Mouse (Mus musculus) megakaryocyte, embryonic 14.5 days (primary cell): Measurements from ENCODE around the gene Foxp4. TPM values are rescaled to one million over a fixed set of nuclear protein-coding genes. Genes with fewer than 3 reads are reported as not detected.

Source experiments
- H3K27me3 ChIP-seq: replicated peaks from 2 replicates; pipeline ENCODE3; 2012; ENCODE audit warnings: inconsistent platforms
- H3K36me3 ChIP-seq: replicated peaks from 2 replicates; pipeline ENCODE3; 2012; ENCODE audit warnings: low read length, inconsistent platforms, mixed read lengths
- H3K4me1 ChIP-seq: 2 replicates; pipeline ENCODE4 v1.6.1; 2012; ENCODE audit warnings: inconsistent platforms
- H3K4me3 ChIP-seq: replicated peaks from 2 replicates; pipeline ENCODE3; 2012; ENCODE audit warnings: moderate library complexity, mild to moderate bottlenecking, inconsistent platforms
- H3K9me3 ChIP-seq: 2 replicates; pipeline ENCODE4 v1.6.1; 2012; ENCODE audit warnings: inconsistent platforms
- FLI1 ChIP-seq: IDR thresholded peaks from 2 replicates; pipeline ENCODE4 v1.6.1; 2012; ENCODE audit warnings: low read length, inconsistent platforms, mixed read lengths
- GATA1 ChIP-seq: IDR thresholded peaks from 3 replicates; pipeline ENCODE4 v1.6.1; 2012; ENCODE audit warnings: mixed read lengths, low read length, inconsistent platforms, borderline replicate concordance
- polyA plus RNA-seq: library from polyadenylated mRNA; stranded (reverse); fragments of >175 nt; gene quantifications from 2 replicates; pipeline ENCODE4 v1.2.3, GENCODE M21; 2012; ENCODE audit warnings: low replicate concordance; ENCODE audit not compliant: insufficient read depth

Gene Foxp4
- polyA plus RNA-seq, 1 experiment = 47.0 TPM

- Histone ChIP-seq H3K27me3 (peaks cover 55% of the 10 kb centered on the region), H3K9me3 (no peaks in the 10 kb centered on the region), H3K36me3 (no peaks in the 10 kb centered on the region), H3K4me3 (no peak overlapping the region), H3K4me1 (peaks cover 29% of the 10 kb centered on the region)
- TF ChIP-seq GATA1 = no peak
- no peak for TF ChIP-seq FLI1
Measured at GRCm38 (mm10) chr17:47919826-47920225, 4.6 kb downstream of the Foxp4 start.

GRCm38 (mm10) chr17:47917907-47918306 is 6.5 kb downstream of the Foxp4 start:
- Histone ChIP-seq H3K27me3 (peaks cover 48% of the 10 kb centered on the region), H3K4me1 (peaks cover 20% of the 10 kb centered on the region), H3K36me3 (no peaks in the 10 kb centered on the region), H3K4me3 (no peak overlapping the region), H3K9me3 (no peaks in the 10 kb centered on the region)
- TF ChIP-seq FLI1 (no peak), GATA1 (no peak)

GRCm38 (mm10) chr17:47917212-47917611 is 7.2 kb downstream of the Foxp4 start:
- Histone ChIP-seq H3K27me3 (peaks cover 41% of the 10 kb centered on the region), H3K4me3 (no peak overlapping the region), H3K36me3 (no peaks in the 10 kb centered on the region), H3K4me1 (peaks cover 13% of the 10 kb centered on the region), H3K9me3 (no peaks in the 10 kb centered on the region)
- TF ChIP-seq GATA1 (no peak), FLI1 (no peak)

- Histone ChIP-seq H3K36me3 (no peaks in the 10 kb centered on the region), H3K4me3 (no peak overlapping the region), H3K27me3 (peaks cover 35% of the 10 kb centered on the region), H3K4me1 (peaks cover 5% of the 10 kb centered on the region), H3K9me3 (no peaks in the 10 kb centered on the region)
- no peak for TF ChIP-seq GATA1
- TF ChIP-seq FLI1 = no peak
Measured at GRCm38 (mm10) chr17:47914676-47915219, 9.7 kb downstream of the Foxp4 start.

DNA sequence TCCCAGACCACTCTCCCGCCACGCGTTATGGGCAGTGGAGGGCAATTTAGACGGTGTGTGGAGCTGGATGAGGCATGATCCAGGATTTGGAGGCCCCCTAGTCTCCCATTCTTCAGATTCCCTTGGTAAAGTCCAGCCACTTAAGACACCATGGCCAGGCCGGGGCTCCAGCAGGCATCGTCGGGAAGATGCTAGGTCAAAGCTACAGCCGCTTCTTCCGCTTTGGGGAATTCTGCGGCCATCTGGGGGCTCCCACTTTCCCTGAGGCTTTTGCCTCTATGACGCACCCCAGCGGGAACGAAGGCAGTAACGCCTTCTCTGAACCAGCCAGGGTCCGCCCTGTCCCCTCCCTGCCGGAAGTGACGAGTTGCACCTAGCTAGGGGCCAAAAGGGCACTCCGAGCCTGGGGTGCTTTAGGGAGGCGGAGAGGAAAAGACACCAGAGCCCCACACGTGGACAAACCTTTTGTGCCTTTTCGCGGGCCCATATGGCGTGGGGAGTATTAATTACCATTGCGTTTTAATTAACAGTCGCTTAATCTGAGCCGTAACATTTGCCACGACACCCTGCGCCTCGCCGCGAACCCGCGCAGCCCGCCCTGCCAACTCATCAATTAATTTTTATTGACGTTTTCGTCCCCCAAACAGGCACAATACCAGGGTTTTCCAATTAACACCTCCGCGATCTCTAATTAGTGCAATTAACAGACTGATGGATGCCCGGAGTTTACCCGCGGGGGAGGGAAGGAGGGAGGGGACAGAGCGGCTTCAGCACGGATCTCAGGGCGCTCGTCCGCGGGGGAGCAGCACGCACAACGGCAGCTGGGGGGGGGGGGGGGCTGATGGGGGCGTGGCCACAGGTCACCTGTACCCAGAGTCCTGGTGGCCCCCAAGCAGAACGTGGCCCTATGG is 15.1 kb downstream of the Foxp4 start:
- Histone ChIP-seq H3K27me3 (peaks cover 46% of the 10 kb centered on the region), H3K4me1 (peaks cover 6% of the 10 kb centered on the region), H3K36me3 (no peaks in the 10 kb centered on the region), H3K4me3 (peak overlapping the region; percentile 85), H3K9me3 (no peaks in the 10 kb centered on the region; the same call in 1 of the 2 replicates)
- TF ChIP-seq GATA1 (no peak), FLI1 (no peak)

GRCm38 (mm10) chr17:47908079-47908478 is 16.4 kb downstream of the Foxp4 start:
- Histone ChIP-seq H3K27me3 (peaks cover 46% of the 10 kb centered on the region), H3K4me3 (no peak overlapping the region), H3K36me3 (peaks cover 11% of the 10 kb centered on the region), H3K4me1 (peaks cover 6% of the 10 kb centered on the region), H3K9me3 (no peaks in the 10 kb centered on the region; the same call in 1 of the 2 replicates)
- TF ChIP-seq FLI1 (no peak), GATA1 (no peak)

DNA sequence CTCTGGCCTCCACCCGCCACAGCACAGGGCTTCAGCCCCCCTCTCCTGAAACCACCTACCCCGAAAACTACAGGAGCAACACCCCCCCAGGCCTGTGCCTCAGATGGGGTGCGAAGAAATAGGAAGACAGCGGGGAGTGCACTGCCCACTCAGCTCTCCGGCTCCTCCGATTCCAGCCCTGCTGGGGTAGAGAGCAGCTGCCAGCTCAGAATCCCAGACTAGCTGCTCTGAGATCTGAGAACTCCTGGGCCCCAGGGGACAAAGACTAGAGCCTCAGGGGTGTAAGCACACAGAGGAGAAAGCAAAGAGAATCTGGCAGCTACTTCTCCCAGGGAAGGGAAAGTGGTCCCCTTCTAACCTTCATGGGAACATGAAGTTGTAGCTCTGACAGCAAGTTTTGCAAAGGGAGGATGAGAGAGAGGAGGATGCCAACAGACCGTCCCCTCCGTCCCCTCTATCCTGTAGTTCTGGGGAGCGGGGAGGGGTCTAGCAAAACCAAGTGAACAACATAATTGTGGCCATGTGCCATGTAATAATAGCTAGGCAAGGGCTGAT is 17.0 kb downstream of the Foxp4 start:
- H3K9me3 ChIP-seq = no peaks in the 10 kb centered on the region; the same call in 1 of the 2 replicates
- TF ChIP-seq GATA1 (no peak), FLI1 (no peak)
- no peak overlapping the region for H3K4me3 ChIP-seq
- H3K27me3 ChIP-seq = peaks cover 46% of the 10 kb centered on the region
- peaks cover 16% of the 10 kb centered on the region for H3K36me3 ChIP-seq
- peaks cover 6% of the 10 kb centered on the region for H3K4me1 ChIP-seq

GRCm38 (mm10) chr17:47903846-47904680 is 20.4 kb downstream of the Foxp4 start:
- Histone ChIP-seq H3K4me1 (peaks cover 2% of the 10 kb centered on the region; the same call in 1 of the 2 replicates), H3K27me3 (peaks cover 22% of the 10 kb centered on the region), H3K9me3 (no peaks in the 10 kb centered on the region; the same call in 1 of the 2 replicates), H3K4me3 (no peak overlapping the region), H3K36me3 (peaks cover 26% of the 10 kb centered on the region)
- TF ChIP-seq FLI1 (no peak), GATA1 (no peak)

GRCm38 (mm10) chr17:47901782-47902181 is 22.7 kb downstream of the Foxp4 start:
- H3K36me3 ChIP-seq = peaks cover 26% of the 10 kb centered on the region
- H3K27me3 ChIP-seq = peaks cover 5% of the 10 kb centered on the region
- no peak for TF ChIP-seq GATA1
- TF ChIP-seq FLI1 = no peak
- no peaks in the 10 kb centered on the region; the same call in 1 of the 2 replicates for H3K9me3 ChIP-seq
- no peak overlapping the region for H3K4me3 ChIP-seq
- peaks cover 8% of the 10 kb centered on the region for H3K4me1 ChIP-seq
